In genomic region chr8:70541081-70541480, GRCm38 (mm10) we compare ENCODE assay signal across 8 mouse cellular contexts. TPM values are rescaled to one million over a fixed set of nuclear protein-coding genes. Genes with fewer than 3 reads are reported as not detected.
A peak's percentile ranks its signal among the peaks of the same experiment; 100 is the strongest.
DNase-seq lines count a peak whose midpoint lies in the region; ATAC-seq and TF ChIP-seq lines count a peak whose summit lies in the region.

No protein-coding gene starts in this region.

- no peak for DNase-seq in lung, adult 2 months
- DNase-seq in lung, postnatal 14 days, result no peak
- DNase-seq in limb, embryonic 10.5 days (ENCODE audit: low spot score), result no peak
- no peak for DNase-seq in Muller cell, postnatal 12 days (ENCODE audit: inconsistent ontology term)
- DNase-seq in right cerebral cortex, postnatal 4 days, result no peak
- DNase-seq in cerebellum, adult 18-20 months, result no peak

- no peaks in the 10 kb centered on the region for H3K9me3 ChIP-seq in limb, embryonic 10.5 days (replicated peaks)
- H3K9me3 ChIP-seq in neural tube, embryonic 14.5 days (ENCODE audit: control insufficient read depth, low read length), result no peaks in the 10 kb centered on the region

- H3K4me1 ChIP-seq in lung, adult 2 months (ENCODE audit: control insufficient read depth, insufficient read depth, low read length), result peaks cover 26% of the 10 kb centered on the region; the same call in 1 of the 2 replicates
- H3K4me1 ChIP-seq in embryonic fibroblast, embryonic 13.5 days (ENCODE audit: control insufficient read depth, insufficient read depth, low read length), result peaks cover 3% of the 10 kb centered on the region; the same call in 1 of the 2 replicates
- peaks cover 39% of the 10 kb centered on the region for H3K4me1 ChIP-seq in limb, embryonic 10.5 days
- H3K4me1 ChIP-seq in neural tube, embryonic 14.5 days (ENCODE audit: control insufficient read depth, insufficient read depth, low read length), result peaks cover 18% of the 10 kb centered on the region

- no peak for ATAC-seq in neural tube, embryonic 14.5 days (ENCODE audit: low read depth)

- no peak for TF ChIP-seq CTCF in lung, adult 2 months (IDR thresholded peaks at IDR 0.05; ENCODE audit: insufficient read depth, low read length)
- TF ChIP-seq CTCF in embryonic fibroblast, embryonic 13.5 days (IDR thresholded peaks at IDR 0.05; ENCODE audit: borderline replicate concordance, insufficient read depth, low read length), result no peak

- peak overlapping the region; percentile 82 for H3K4me2 ChIP-seq in neural tube, embryonic 14.5 days (ENCODE audit: low read depth, low read length)

- no peak for TF ChIP-seq POLR2A in lung, adult 2 months (IDR thresholded peaks at IDR 0.05; ENCODE audit: borderline replicate concordance, extremely low read depth, low read depth, low read length)
- no peak for TF ChIP-seq POLR2A in embryonic fibroblast, embryonic 13.5 days (IDR thresholded peaks at IDR 0.05; ENCODE audit: low read depth, low read length)

- no peak overlapping the region for H3K9ac ChIP-seq in neural tube, embryonic 14.5 days (replicated peaks; ENCODE audit: low read depth, low read length)

- H3K27ac ChIP-seq in embryonic fibroblast, embryonic 13.5 days (ENCODE audit: insufficient read depth, low read length), result peak overlapping the region; percentile 70; the same call in 1 of the 2 replicates
- no peak overlapping the region for H3K27ac ChIP-seq in limb, embryonic 10.5 days
- H3K27ac ChIP-seq in neural tube, embryonic 14.5 days (ENCODE audit: low read depth, low read length), result no peak overlapping the region

- H3K27me3 ChIP-seq in limb, embryonic 10.5 days (ENCODE audit: low read depth, poor library complexity, severe bottlenecking), result no peaks in the 10 kb centered on the region
- H3K27me3 ChIP-seq in neural tube, embryonic 14.5 days (ENCODE audit: control insufficient read depth, insufficient read depth, low read length), result no peaks in the 10 kb centered on the region

- H3K4me3 ChIP-seq in lung, adult 2 months (replicated peaks; ENCODE audit: extremely low read depth, low read depth, low read length), result peak overlapping the region; percentile 3
- H3K4me3 ChIP-seq in embryonic fibroblast, embryonic 13.5 days (ENCODE audit: insufficient read depth, low read length), result peak overlapping the region; percentile 97
- peak overlapping the region; percentile 74; the same call in 1 of the 2 replicates for H3K4me3 ChIP-seq in limb, embryonic 10.5 days
- H3K4me3 ChIP-seq in neural tube, embryonic 14.5 days (ENCODE audit: low read depth, low read length), result peak overlapping the region; percentile 69; the same call in 1 of the 2 replicates

- 44% methylated on average over 5 of the region's 5 CpGs for WGBS in lung, adult 2 months
- WGBS in limb, embryonic 10.5 days, result 87% methylated on average over 5 of the region's 5 CpGs
- WGBS in neural tube, embryonic 14.5 days, result 86% methylated on average over 5 of the region's 5 CpGs

- H3K36me3 ChIP-seq in limb, embryonic 10.5 days, result peaks cover 17% of the 10 kb centered on the region
- no peaks in the 10 kb centered on the region; the same call in 1 of the 2 replicates for H3K36me3 ChIP-seq in neural tube, embryonic 14.5 days (ENCODE audit: control insufficient read depth, insufficient read depth, low read length)

RNA-seq across cellular contexts. Expression of gene Ell, which starts 1.8 kb away (rescaled TPM):
- 29.6 and 32.9 TPM in 2 replicates for polyA plus RNA-seq in lung, adult 2 months (2012; rRNA removed)
- polyA plus RNA-seq in embryonic fibroblast, embryonic 13.5 days (2011; ENCODE audit: insufficient read length, low read depth, missing spikeins), result 16.1 and 20.4 TPM in 2 replicates
- 20.9 and 26.1 TPM in 2 replicates for polyA plus RNA-seq in limb, embryonic 10.5 days (2016; fragmentation: Nextera tagmentation; extraction: Ambion mirVana)
- 16.7 and 17.8 TPM in 2 replicates for polyA plus RNA-seq in neural tube, embryonic 14.5 days (2014; fragmentation: Nextera tagmentation; extraction: Ambion mirVana)

RNA-seq across cellular contexts. Expression of gene Kxd1, which starts 13.3 kb away (rescaled TPM):
- polyA plus RNA-seq in lung, adult 2 months (2012; rRNA removed), result 48.7 and 54.6 TPM in 2 replicates
- polyA plus RNA-seq in embryonic fibroblast, embryonic 13.5 days (2011; ENCODE audit: insufficient read length, low read depth, missing spikeins), result 35.5 and 37.0 TPM in 2 replicates
- polyA plus RNA-seq in limb, embryonic 10.5 days (2016; fragmentation: Nextera tagmentation; extraction: Ambion mirVana), result 45.4 and 46.6 TPM in 2 replicates
- 50.2 and 51.9 TPM in 2 replicates for polyA plus RNA-seq in neural tube, embryonic 14.5 days (2014; fragmentation: Nextera tagmentation; extraction: Ambion mirVana)

RNA-seq across cellular contexts. Expression of gene Fkbp8, which starts 13.6 kb away (rescaled TPM):
- polyA plus RNA-seq in lung, adult 2 months (2012; rRNA removed), result 361 and 369 TPM in 2 replicates
- polyA plus RNA-seq in embryonic fibroblast, embryonic 13.5 days (2011; ENCODE audit: insufficient read length, low read depth, missing spikeins), result 105 and 110 TPM in 2 replicates
- polyA plus RNA-seq in limb, embryonic 10.5 days (2016; fragmentation: Nextera tagmentation; extraction: Ambion mirVana), result 297 and 310 TPM in 2 replicates
- 303 and 336 TPM in 2 replicates for polyA plus RNA-seq in neural tube, embryonic 14.5 days (2014; fragmentation: Nextera tagmentation; extraction: Ambion mirVana)

RNA-seq across cellular contexts. Expression of gene Uba52, which starts 30.5 kb away (rescaled TPM):
- 370 and 371 TPM in 2 replicates for polyA plus RNA-seq in lung, adult 2 months (2012; rRNA removed)
- polyA plus RNA-seq in embryonic fibroblast, embryonic 13.5 days (2011; ENCODE audit: insufficient read length, low read depth, missing spikeins), result 547 and 589 TPM in 2 replicates
- polyA plus RNA-seq in limb, embryonic 10.5 days (2016; fragmentation: Nextera tagmentation; extraction: Ambion mirVana), result 877 and 996 TPM in 2 replicates
- polyA plus RNA-seq in neural tube, embryonic 14.5 days (2014; fragmentation: Nextera tagmentation; extraction: Ambion mirVana), result 734 and 750 TPM in 2 replicates

RNA-seq across cellular contexts. Expression of gene Rex1bd, which starts 34.5 kb away (rescaled TPM):
- 145 and 178 TPM in 2 replicates for polyA plus RNA-seq in lung, adult 2 months (2012; rRNA removed)
- polyA plus RNA-seq in embryonic fibroblast, embryonic 13.5 days (2011; ENCODE audit: insufficient read length, low read depth, missing spikeins), result 29.9 and 46.6 TPM in 2 replicates
- polyA plus RNA-seq in limb, embryonic 10.5 days (2016; fragmentation: Nextera tagmentation; extraction: Ambion mirVana), result 126 and 143 TPM in 2 replicates
- 152 and 172 TPM in 2 replicates for polyA plus RNA-seq in neural tube, embryonic 14.5 days (2014; fragmentation: Nextera tagmentation; extraction: Ambion mirVana)

Comparison
In these comparisons a context has a peak if more than half of its experiments do, and no peak if none do; other contexts are left out.
1. H3K4me3 ChIP-seq: peak in every context shown above with its lines; median percentile 97 in embryonic fibroblast, embryonic 13.5 days; 74 in limb, embryonic 10.5 days; 69 in neural tube, embryonic 14.5 days; 3 in lung, adult 2 months.